Comparison of ENCODE assay signal across 8 mouse cellular contexts in genomic region chr19:8712870-8713305, GRCm38 (mm10). TPM values are rescaled to one million over a fixed set of nuclear protein-coding genes. Genes with fewer than 3 reads are reported as not detected.
DNase-seq lines count a peak whose midpoint lies in the region; ATAC-seq and TF ChIP-seq lines count a peak whose summit lies in the region.

No protein-coding gene starts in this region.

- peak; percentile 91 for DNase-seq in CD4-positive helper T cell, adult 2 months (ENCODE audit: low read depth, low spot score)
- DNase-seq in adrenal gland, postnatal 4 days (ENCODE audit: low spot score in 2 of 2), result peak; percentile 46 to 50
- peak; percentile 94 for DNase-seq in heart, embryonic 10.5 days (ENCODE audit: low spot score)
- DNase-seq in liver, embryonic 13.5 days, result peak; percentile 75
- peak; percentile 87 for DNase-seq in naive thymus-derived CD4-positive, alpha-beta T cell, adult 2 months (ENCODE audit: low read depth)

- 0% methylated on average over 13 of the region's 13 CpGs for WGBS in heart, embryonic 10.5 days
- under 1% methylated on average over 13 of the region's 13 CpGs for WGBS in kidney, embryonic 14.5 days
- WGBS in liver, embryonic 13.5 days (ENCODE audit: insufficient replicate concordance), result 1% methylated on average over 13 of the region's 13 CpGs
- 0% methylated on average over 13 of the region's 13 CpGs for WGBS in stomach, embryonic 14.5 days

- H3K4me2 ChIP-seq in kidney, embryonic 14.5 days (replicated peaks; ENCODE audit: low read depth, low read length), result peak overlapping the region; percentile 72
- H3K4me2 ChIP-seq in liver, embryonic 13.5 days, result peak overlapping the region; percentile 89
- H3K4me2 ChIP-seq in stomach, embryonic 14.5 days (replicated peaks; ENCODE audit: low read depth, low read length), result peak overlapping the region; percentile 78

- TF ChIP-seq CTCF in embryonic fibroblast, embryonic 13.5 days (IDR thresholded peaks at IDR 0.05; ENCODE audit: borderline replicate concordance, insufficient read depth, low read length), result no peak

- H3K27me3 ChIP-seq in heart, embryonic 10.5 days (ENCODE audit: insufficient read depth, poor library complexity, severe bottlenecking), result no peaks in the 10 kb centered on the region
- H3K27me3 ChIP-seq in kidney, embryonic 14.5 days (ENCODE audit: control insufficient read depth, insufficient read depth, low read length), result no peaks in the 10 kb centered on the region
- H3K27me3 ChIP-seq in liver, embryonic 13.5 days, result no peaks in the 10 kb centered on the region
- no peaks in the 10 kb centered on the region for H3K27me3 ChIP-seq in stomach, embryonic 14.5 days (ENCODE audit: control insufficient read depth, insufficient read depth, low read length)

- H3K9ac ChIP-seq in kidney, embryonic 14.5 days (ENCODE audit: low read depth, low read length), result peak overlapping the region; percentile 82
- peak overlapping the region; percentile 94 for H3K9ac ChIP-seq in liver, embryonic 13.5 days
- H3K9ac ChIP-seq in stomach, embryonic 14.5 days (replicated peaks; ENCODE audit: low read depth, low read length), result peak overlapping the region; percentile 75

- H3K27ac ChIP-seq in embryonic fibroblast, embryonic 13.5 days (ENCODE audit: insufficient read depth, low read length), result peak overlapping the region; percentile 87
- H3K27ac ChIP-seq in heart, embryonic 10.5 days, result peak overlapping the region; percentile 97
- H3K27ac ChIP-seq in kidney, embryonic 14.5 days (ENCODE audit: low read depth, low read length), result peak overlapping the region; percentile 96
- H3K27ac ChIP-seq in liver, embryonic 13.5 days, result peak overlapping the region; percentile 99
- peak overlapping the region; percentile 80 for H3K27ac ChIP-seq in stomach, embryonic 14.5 days (ENCODE audit: low read length)

- peak; percentile 75 for ATAC-seq in kidney, embryonic 14.5 days (ENCODE audit: low FRiP score, low TSS enrichment)
- ATAC-seq in liver, embryonic 13.5 days (ENCODE audit: low read depth), result peak; percentile 29
- ATAC-seq in stomach, embryonic 14.5 days (ENCODE audit: insufficient number of reproducible peaks, insufficient read depth, low FRiP score, low read depth), result peak; percentile 46

- H3K4me1 ChIP-seq in embryonic fibroblast, embryonic 13.5 days (ENCODE audit: control insufficient read depth, insufficient read depth, low read length), result peaks cover 7% of the 10 kb centered on the region; the same call in 1 of the 2 replicates
- peaks cover 18% of the 10 kb centered on the region for H3K4me1 ChIP-seq in heart, embryonic 10.5 days
- peaks cover 19% of the 10 kb centered on the region; the same call in 1 of the 2 replicates for H3K4me1 ChIP-seq in kidney, embryonic 14.5 days (ENCODE audit: control insufficient read depth, insufficient read depth, low read length)
- peaks cover 84% of the 10 kb centered on the region for H3K4me1 ChIP-seq in liver, embryonic 13.5 days (replicated peaks)
- peaks cover 21% of the 10 kb centered on the region for H3K4me1 ChIP-seq in stomach, embryonic 14.5 days (ENCODE audit: control insufficient read depth, insufficient read depth, low read length)

- H3K4me3 ChIP-seq in embryonic fibroblast, embryonic 13.5 days (ENCODE audit: insufficient read depth, low read length), result peak overlapping the region; percentile 80
- peak overlapping the region; percentile 88 for H3K4me3 ChIP-seq in heart, embryonic 10.5 days
- H3K4me3 ChIP-seq in kidney, embryonic 14.5 days (ENCODE audit: low read length), result peak overlapping the region; percentile 81
- H3K4me3 ChIP-seq in liver, embryonic 13.5 days (replicated peaks), result peak overlapping the region; percentile 90
- H3K4me3 ChIP-seq in stomach, embryonic 14.5 days (ENCODE audit: low read depth, low read length), result peak overlapping the region; percentile 76

- no peaks in the 10 kb centered on the region for H3K9me3 ChIP-seq in heart, embryonic 10.5 days
- H3K9me3 ChIP-seq in kidney, embryonic 14.5 days (ENCODE audit: control insufficient read depth, low read length), result no peaks in the 10 kb centered on the region
- no peaks in the 10 kb centered on the region for H3K9me3 ChIP-seq in liver, embryonic 13.5 days (replicated peaks)
- H3K9me3 ChIP-seq in stomach, embryonic 14.5 days (ENCODE audit: control insufficient read depth, low read depth, low read length), result no peaks in the 10 kb centered on the region

- peaks cover 44% of the 10 kb centered on the region for H3K36me3 ChIP-seq in heart, embryonic 10.5 days
- peaks cover 42% of the 10 kb centered on the region for H3K36me3 ChIP-seq in kidney, embryonic 14.5 days (ENCODE audit: control insufficient read depth, insufficient read depth, low read length)
- peaks cover 48% of the 10 kb centered on the region for H3K36me3 ChIP-seq in liver, embryonic 13.5 days
- peaks cover 33% of the 10 kb centered on the region for H3K36me3 ChIP-seq in stomach, embryonic 14.5 days (ENCODE audit: control insufficient read depth, insufficient read depth, low read length)

- TF ChIP-seq POLR2A in embryonic fibroblast, embryonic 13.5 days (IDR thresholded peaks at IDR 0.05; ENCODE audit: low read depth, low read length), result peak; percentile 75

RNA-seq across cellular contexts. Expression of gene Slc3a2, which starts 10.3 kb away (rescaled TPM):
- 100 to 1,000 TPM; 161 to 174 TPM for total RNA-seq in adrenal gland, postnatal 4 days (2021)
- polyA plus RNA-seq in embryonic fibroblast, embryonic 13.5 days (2011; ENCODE audit: insufficient read length, low read depth, missing spikeins), result 203 and 309 TPM in 2 replicates
- 91.8 and 104 TPM in 2 replicates for polyA plus RNA-seq in heart, embryonic 10.5 days (2016; fragmentation: Nextera tagmentation; extraction: Ambion mirVana)
- polyA plus RNA-seq in kidney, embryonic 14.5 days (2014; fragmentation: Nextera tagmentation; extraction: Ambion mirVana), result 114 and 123 TPM in 2 replicates
- polyA plus RNA-seq in liver, embryonic 13.5 days (2015; fragmentation: Nextera tagmentation; extraction: Ambion mirVana), result 118 and 128 TPM in 2 replicates
- 80.8 and 91.1 TPM in 2 replicates for polyA plus RNA-seq in stomach, embryonic 14.5 days (2014; fragmentation: Nextera tagmentation; extraction: Ambion mirVana)

RNA-seq across cellular contexts. Expression of gene Wdr74, which starts 22.7 kb away (rescaled TPM):
- total RNA-seq in adrenal gland, postnatal 4 days (2021), result 10 to 100 TPM; 64.2 to 64.3 TPM
- polyA plus RNA-seq in embryonic fibroblast, embryonic 13.5 days (2011; ENCODE audit: insufficient read length, low read depth, missing spikeins), result 46.5 and 52.3 TPM in 2 replicates
- 76.6 and 101 TPM in 2 replicates for polyA plus RNA-seq in heart, embryonic 10.5 days (2016; fragmentation: Nextera tagmentation; extraction: Ambion mirVana)
- polyA plus RNA-seq in kidney, embryonic 14.5 days (2014; fragmentation: Nextera tagmentation; extraction: Ambion mirVana), result 82.9 and 97.3 TPM in 2 replicates
- 80.8 and 81.6 TPM in 2 replicates for polyA plus RNA-seq in liver, embryonic 13.5 days (2015; fragmentation: Nextera tagmentation; extraction: Ambion mirVana)
- polyA plus RNA-seq in stomach, embryonic 14.5 days (2014; fragmentation: Nextera tagmentation; extraction: Ambion mirVana), result 79.4 and 85.6 TPM in 2 replicates

RNA-seq across cellular contexts. Expression of gene 1700092M07Rik, which starts 27.6 kb away (rescaled TPM):
- total RNA-seq in adrenal gland, postnatal 4 days (2021), result 1 to 10 TPM; 2.3 to 2.5 TPM
- not detected in 2 replicates for polyA plus RNA-seq in embryonic fibroblast, embryonic 13.5 days (2011; ENCODE audit: insufficient read length, low read depth, missing spikeins)
- 1.6 and 2.1 TPM in 2 replicates for polyA plus RNA-seq in heart, embryonic 10.5 days (2016; fragmentation: Nextera tagmentation; extraction: Ambion mirVana)
- 0.70 and 2.3 TPM in 2 replicates for polyA plus RNA-seq in kidney, embryonic 14.5 days (2014; fragmentation: Nextera tagmentation; extraction: Ambion mirVana)
- polyA plus RNA-seq in liver, embryonic 13.5 days (2015; fragmentation: Nextera tagmentation; extraction: Ambion mirVana), result 0.81 and 1.3 TPM in 2 replicates
- 1.0 and 1.9 TPM in 2 replicates for polyA plus RNA-seq in stomach, embryonic 14.5 days (2014; fragmentation: Nextera tagmentation; extraction: Ambion mirVana)

RNA-seq across cellular contexts. Expression of gene Stx5a, which starts 28.3 kb away (rescaled TPM):
- 100 to 1,000 TPM; 118 to 125 TPM for total RNA-seq in adrenal gland, postnatal 4 days (2021)
- 97.6 and 114 TPM in 2 replicates for polyA plus RNA-seq in embryonic fibroblast, embryonic 13.5 days (2011; ENCODE audit: insufficient read length, low read depth, missing spikeins)
- 83.1 and 91.1 TPM in 2 replicates for polyA plus RNA-seq in heart, embryonic 10.5 days (2016; fragmentation: Nextera tagmentation; extraction: Ambion mirVana)
- 114 and 128 TPM in 2 replicates for polyA plus RNA-seq in kidney, embryonic 14.5 days (2014; fragmentation: Nextera tagmentation; extraction: Ambion mirVana)
- 48.2 and 51.9 TPM in 2 replicates for polyA plus RNA-seq in liver, embryonic 13.5 days (2015; fragmentation: Nextera tagmentation; extraction: Ambion mirVana)
- 141 and 143 TPM in 2 replicates for polyA plus RNA-seq in stomach, embryonic 14.5 days (2014; fragmentation: Nextera tagmentation; extraction: Ambion mirVana)

RNA-seq across cellular contexts. Expression of gene Nxf1, which starts 44.0 kb away (rescaled TPM):
- total RNA-seq in adrenal gland, postnatal 4 days (2021), result 100 to 1,000 TPM; 124 to 145 TPM
- 172 and 183 TPM in 2 replicates for polyA plus RNA-seq in embryonic fibroblast, embryonic 13.5 days (2011; ENCODE audit: insufficient read length, low read depth, missing spikeins)
- 156 and 193 TPM in 2 replicates for polyA plus RNA-seq in heart, embryonic 10.5 days (2016; fragmentation: Nextera tagmentation; extraction: Ambion mirVana)
- polyA plus RNA-seq in kidney, embryonic 14.5 days (2014; fragmentation: Nextera tagmentation; extraction: Ambion mirVana), result 155 and 198 TPM in 2 replicates
- polyA plus RNA-seq in liver, embryonic 13.5 days (2015; fragmentation: Nextera tagmentation; extraction: Ambion mirVana), result 93.3 and 104 TPM in 2 replicates
- 168 and 178 TPM in 2 replicates for polyA plus RNA-seq in stomach, embryonic 14.5 days (2014; fragmentation: Nextera tagmentation; extraction: Ambion mirVana)

Comparison
In these comparisons a context has a peak if more than half of its experiments do, and no peak if none do; other contexts are left out.
1. Peak in every context shown above with its lines: DNase-seq, ATAC-seq, H3K4me3 ChIP-seq and H3K27ac ChIP-seq.